Mouse (Mus musculus) gastrocnemius, adult 18-20 months (tissue): ENCODE results near the gene Oas1d. TPM values are rescaled to one million over a fixed set of nuclear protein-coding genes. Genes with fewer than 3 reads are reported as not detected.
"Not testable (repeated sequence)": the region's sequence is repeated elsewhere in the genome, so short reads cannot be mapped to it uniquely, and the experiment has no call there.

Experiments
- DNase-seq: peaks from one replicate; pipeline ENCODE4 v3.0.0; 2021; ENCODE audit warnings: low spot score
- total RNA-seq, 2 experiments: library from RNA; stranded (reverse); gene quantifications; 2 replicates each; pipeline ENCODE4 v1.2.3; 2021

The Oas1d gene
- total RNA-seq, 2 experiments from 2014 or later: not detected

DNA sequence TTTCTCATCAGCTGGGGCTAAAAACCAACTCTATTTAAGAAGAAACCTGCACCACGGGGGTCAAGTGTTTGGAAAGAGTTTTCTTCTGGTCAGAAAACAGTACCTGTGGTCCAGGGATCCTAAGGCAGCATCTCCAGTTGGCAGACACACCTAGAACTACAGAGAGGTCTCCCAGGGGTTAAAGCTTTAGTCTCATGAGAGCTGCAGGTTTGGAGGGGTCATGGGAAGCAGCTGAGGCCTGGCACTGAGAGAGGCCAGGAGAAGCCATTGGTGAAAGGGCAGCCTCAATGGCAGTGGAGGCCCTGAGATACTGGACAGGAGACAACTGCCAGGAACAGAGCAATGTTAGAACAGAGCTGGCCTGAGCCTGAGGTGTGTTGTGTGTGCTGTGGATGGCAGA, 13.7 kb upstream of the Oas1d start:
- no peak for DNase-seq

DNA sequence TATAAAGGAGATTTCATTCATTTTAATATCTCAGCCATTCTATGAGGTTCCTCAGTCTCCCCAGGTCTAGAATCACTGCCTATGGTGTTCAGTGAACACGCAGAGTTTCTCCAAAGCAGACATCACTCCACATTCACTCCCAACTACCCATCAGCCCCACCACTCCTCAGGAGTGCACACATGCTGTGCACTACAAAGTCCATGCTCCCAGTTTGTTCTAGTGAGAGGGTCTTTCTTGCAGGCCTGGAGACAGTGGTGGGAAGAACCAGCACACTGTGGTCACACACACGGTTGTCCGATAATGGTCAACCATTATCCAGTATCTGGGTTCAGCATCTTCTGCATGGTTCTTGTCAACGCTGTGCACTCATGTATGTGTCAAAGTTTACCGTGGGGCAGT, 12.3 kb upstream of the Oas1d start:
- no peak for DNase-seq

GRCm38 (mm10) chr5:120906791-120907733, 7.3 kb upstream of the Oas1d start, which contains the start of gene Oas1a:
Oas1a (minus strand) TSS chr5:120907521.
- DNase-seq: not testable (repeated sequence)

DNA sequence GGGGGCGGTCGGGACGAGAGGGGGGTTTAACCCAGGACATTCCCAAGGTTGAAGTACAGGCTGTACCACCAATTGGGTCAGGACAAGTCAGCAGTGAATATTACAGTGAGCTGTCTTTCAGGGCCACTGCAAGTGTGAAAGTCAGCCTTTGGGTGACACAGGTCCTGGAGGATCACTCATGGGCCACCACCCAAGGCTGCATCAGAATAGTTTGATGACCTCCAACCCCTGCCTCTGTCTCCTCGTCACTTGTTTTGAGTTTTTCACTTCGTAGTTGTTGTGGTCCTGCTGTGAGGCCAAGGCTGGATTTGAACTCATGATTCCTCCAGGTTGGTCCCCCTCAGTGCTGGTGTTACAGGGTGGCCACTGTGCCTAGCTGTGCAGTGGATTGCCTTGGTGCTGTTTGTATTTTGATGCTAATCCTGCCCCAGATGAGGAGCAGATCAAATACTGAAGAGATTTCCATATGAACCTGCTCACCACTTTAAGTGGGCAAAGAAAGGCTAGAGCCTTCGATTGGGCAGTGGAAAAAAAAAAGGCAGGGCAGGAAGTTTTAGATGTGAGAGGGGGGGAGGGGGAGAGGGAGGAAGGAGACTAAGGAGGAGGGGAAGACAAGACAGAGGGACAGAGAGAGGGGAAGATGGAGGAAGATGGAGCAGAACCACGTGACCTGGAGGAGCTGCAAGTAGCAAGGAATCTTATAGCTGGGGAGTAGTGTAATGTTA, 6.0 kb upstream of the Oas1d start:
- DNase-seq: no peak

DNA sequence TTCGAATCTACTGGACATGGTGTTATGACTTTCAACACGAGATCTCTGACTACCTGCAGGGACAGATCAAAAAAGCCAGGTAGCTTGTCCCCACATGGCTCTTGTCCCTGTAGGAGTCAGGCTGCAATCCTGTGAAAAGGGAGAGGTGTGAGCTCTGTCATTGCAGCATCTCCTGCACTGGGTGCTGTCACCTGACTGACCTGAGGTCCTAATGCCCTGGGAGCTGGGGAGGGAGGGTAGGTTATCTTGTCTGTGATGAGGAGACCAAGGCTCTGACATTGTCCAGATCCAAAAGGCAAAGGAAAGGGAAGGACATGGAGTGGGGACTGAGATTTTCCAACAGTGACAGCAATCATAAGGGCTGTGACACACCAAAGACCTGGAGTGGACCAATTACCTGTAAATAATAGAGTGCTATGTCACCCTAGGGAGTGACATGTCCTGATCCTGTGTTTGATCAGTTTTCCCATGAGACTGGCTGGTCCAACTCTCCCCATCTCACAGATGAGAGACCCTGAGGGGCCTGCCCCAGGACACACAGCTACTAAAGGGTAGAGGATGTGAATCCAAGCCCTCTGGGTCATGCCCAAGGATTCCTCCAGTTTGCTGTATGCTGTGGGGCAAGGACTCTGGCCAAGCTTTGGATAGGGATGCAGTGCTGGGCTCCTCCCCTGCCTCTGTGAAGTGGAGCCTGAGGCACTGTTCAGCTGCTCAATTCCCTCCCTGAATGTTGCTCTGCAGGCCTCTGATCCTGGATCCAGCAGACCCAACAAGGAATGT, 5.0 kb downstream of the Oas1d start:
- not testable (repeated sequence) for DNase-seq

DNA sequence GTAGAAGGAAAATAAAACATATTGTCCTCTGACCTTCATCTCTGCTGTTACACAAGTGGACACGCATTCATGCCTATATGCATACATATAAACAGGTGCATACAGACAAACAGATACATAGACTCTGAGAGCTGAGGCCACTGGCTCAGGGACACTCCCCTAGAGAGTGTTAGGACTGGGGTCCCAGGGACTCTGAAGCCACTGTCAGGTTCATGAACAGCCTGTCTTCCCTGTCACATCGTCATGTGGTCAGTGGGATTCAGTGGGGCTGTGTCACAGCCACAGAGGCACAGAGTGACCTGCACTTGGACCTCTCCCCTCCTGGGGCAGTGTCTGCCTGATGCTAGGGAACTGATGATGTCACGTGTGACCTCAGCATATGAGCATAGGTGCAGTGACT, 6.0 kb downstream of the Oas1d start:
- DNase-seq: no peak

- DNase-seq: no peak
These were observed 9.6 kb downstream of the Oas1d start for GRCm38 (mm10) chr5:120923969-120924368.

DNA sequence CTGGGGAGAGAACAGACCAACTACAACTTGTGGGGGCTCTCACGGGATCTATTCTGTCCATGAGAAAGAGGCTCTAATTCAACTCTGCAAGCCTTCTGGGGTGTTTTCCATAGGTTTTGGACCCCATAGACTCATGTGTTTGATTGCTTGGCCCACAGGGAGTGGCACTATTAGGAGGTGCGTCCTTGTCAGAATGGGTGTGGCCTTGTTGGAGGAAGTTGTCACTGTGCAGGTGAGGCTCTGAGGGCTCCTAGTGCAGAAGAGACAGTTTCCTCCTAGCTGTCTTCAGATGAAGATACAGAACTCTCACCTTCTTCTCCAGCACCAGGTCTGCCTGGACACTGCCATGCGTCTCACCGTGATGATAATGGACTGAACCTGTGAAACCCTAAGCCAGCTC, 10.2 kb downstream of the Oas1d start:
- not testable (repeated sequence) for DNase-seq

GRCm38 (mm10) chr5:120926311-120926710, 12.0 kb downstream of the Oas1d start:
- DNase-seq: not testable (repeated sequence)

DNA sequence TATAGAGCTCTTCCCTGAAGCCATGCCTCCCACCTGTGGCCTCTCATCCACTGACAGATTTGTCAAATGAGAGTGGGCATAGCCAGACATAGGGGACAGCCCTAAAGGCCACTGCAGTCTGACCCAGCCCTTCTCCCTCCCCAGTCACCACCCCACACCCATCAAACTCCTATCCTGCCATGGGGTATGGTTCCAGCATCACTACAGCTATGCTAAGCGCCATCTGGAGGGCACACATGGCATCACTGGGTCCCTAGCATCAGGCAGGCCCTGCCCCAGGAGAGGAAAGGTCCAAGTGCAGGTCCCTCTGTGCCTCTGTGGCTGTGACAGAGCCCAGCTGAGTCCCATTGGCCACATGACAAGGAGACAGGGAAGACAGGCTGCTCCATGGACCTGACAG, 12.7 kb downstream of the Oas1d start:
- no peak for DNase-seq

DNA sequence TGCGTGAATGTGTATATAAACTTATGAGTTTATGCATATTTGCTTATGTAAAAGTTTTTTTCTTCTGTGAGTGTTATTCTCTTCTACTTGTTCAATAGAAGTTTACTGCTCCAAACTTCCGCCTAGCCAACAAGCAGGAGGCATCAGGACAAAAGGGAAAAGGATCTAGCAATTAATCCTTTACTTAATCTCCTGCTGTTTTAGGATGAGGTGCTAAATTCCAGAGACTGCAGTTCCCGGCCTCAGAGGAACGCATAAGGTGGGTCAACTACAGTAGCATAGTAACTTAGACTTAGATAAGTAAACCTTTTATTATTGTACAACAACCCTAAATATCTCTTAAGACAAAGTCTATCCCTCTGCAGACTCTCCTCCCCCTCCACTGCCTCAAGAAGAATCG, 19.6 kb downstream of the Oas1d start:
- no peak for DNase-seq

- DNase-seq: no peak
These were observed 23.5 kb downstream of the Oas1d start for GRCm38 (mm10) chr5:120937841-120938240.

GRCm38 (mm10) chr5:120938586-120938985, 24.2 kb downstream of the Oas1d start:
- DNase-seq: no peak

DNA sequence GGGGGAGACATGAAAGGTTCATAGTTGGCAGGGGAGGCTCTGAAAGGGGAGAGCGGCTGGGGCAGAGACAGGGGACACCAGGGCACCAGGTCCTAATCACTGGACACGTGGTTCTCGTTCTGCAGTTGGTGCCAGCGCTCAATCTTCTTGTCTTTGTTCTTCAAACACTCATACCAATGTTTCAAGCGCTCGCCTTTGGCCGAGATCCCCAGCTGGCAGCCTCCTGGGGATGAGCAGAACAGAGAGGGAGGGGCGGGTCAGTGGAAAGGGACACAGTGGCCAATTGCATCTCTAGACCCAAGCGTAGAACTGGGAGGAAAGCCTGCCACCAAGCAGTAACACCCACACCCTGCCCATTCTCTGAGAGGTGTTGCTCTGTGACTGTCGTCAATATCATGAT, 27.7 kb downstream of the Oas1d start:
- no peak for DNase-seq

- peak; percentile 20 for DNase-seq
These were observed 38.0 kb downstream of the Oas1d start for GRCm38 (mm10) chr5:120952242-120952770.

DNA sequence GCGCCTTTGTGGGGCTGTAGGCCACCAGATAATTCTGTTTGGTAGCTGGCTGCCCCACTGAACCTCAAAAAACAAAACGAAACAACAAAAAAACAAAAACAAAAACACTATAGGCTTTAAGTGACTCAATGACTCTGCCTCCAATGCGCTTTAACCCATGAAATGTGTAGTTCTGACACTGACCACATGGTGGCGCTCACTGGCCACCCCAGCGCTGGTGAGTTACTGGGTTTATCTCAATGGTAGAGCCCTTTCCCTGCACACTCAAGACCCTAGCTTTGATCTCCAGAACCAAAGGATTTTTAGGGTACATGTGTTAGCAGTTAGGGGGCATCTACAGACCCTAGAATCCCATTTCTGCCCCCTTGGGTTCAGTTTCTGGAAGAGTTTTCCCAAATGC, 39.6 kb downstream of the Oas1d start:
- DNase-seq: peak; percentile 4

DNA sequence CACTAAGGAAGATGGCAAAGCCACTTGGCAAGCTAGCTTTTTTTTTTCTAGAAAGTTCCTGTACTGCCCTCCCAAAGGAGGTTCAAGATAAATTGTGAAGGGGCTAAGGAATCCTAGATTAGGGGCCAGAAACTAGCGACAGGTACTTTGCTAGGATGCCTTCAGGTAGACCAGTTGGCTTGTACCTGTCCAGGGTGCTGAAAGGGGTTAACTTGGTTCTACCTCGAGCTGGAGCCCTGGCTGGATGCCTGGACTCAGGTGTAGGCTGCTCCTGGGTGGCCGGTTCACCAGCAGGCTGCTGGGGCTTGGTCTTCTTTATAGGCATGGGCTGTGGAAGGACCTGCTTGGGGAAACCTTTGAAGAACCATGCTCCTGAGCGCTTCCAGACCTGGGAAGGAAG, 46.7 kb downstream of the Oas1d start:
- no peak for DNase-seq

DNA sequence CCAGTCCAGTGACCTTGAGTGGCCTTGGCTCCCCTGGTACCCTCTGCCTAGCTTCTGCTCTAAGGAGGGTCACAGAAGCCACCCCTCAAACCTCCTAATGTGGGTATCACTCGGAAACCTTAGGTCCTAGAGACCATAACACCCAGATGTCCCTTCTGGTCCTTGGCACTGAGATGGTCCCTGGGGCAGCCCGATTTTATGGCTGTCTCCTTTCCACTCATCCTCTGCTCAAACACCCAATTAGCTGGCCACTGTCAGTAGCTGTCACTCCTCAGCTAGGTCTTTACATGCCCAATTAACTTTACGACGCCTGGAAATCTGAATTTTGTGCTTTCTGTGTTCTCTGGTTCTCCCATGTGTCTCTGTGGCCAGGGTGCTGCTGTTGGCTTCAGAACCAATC, 51.8 kb downstream of the Oas1d start:
- no peak for DNase-seq

DNA sequence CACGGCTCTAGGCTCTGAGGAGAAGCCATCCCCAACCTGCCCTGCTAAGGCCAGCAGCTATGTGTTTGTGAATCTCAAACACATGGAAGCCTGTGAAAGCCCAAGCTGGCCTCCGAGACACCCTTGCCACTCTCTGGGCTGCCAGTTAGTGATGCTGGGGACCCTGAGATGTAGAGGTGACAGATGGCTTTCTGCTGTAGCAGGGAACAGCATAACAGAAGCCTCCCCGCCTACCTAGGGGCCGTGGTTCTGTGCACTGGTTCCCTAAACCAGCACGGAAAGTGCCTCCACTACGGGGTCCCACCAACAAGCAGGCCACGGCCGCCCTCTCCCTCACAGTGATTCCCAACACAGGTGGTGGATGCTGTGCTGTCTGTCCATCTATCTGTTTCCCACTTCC, 52.6 kb downstream of the Oas1d start:
- DNase-seq: no peak

- no peak for DNase-seq
These were observed 53.2 kb downstream of the Oas1d start for GRCm38 (mm10) chr5:120967355-120968133.

DNA sequence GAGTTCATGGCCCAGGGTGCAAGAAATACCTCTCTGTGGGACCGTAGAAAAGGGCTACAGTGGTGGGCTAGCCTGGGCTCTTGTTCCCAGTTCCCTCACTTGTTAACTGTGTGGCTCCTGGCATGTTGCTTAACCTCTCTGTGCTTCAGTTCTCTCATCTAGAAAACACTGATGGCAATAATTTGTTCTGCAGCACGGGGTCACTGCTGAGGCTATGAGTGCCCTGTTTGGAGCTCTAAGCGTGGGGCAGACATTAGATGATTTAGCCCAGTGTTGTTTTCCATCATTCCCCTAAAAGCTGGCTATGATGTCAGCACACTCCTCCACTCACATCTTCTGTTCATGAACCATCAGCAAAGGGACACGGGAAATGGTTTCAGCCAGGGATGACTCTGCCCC, 53.8 kb downstream of the Oas1d start:
- no peak for DNase-seq
